Mouse (Mus musculus) brain, embryonic 14.5 days (tissue): Measurements from ENCODE around the gene Rnf24. TPM values are rescaled to one million over a fixed set of nuclear protein-coding genes. Genes with fewer than 3 reads are reported as not detected.
"Not testable (repeated sequence)": the region's sequence is repeated elsewhere in the genome, so short reads cannot be mapped to it uniquely, and the experiment has no call there.

Experiments
- DNase-seq: peaks from one replicate; pipeline ENCODE4 v3.0.0-alpha.2; 2011; ENCODE audit warnings: low read depth
- CTCF ChIP-seq: fragments of 200-500 bp; IDR thresholded peaks from 2 replicates; pipeline ENCODE4 v1.5.1; 2012; ENCODE audit warnings: inconsistent platforms, mild to moderate bottlenecking, moderate library complexity, borderline replicate concordance; ENCODE audit not compliant: insufficient read depth, insufficient read length; ENCODE audit errors: extremely low read depth
- POLR2A ChIP-seq: fragments of 200-500 bp; IDR thresholded peaks from 2 replicates; pipeline ENCODE4 v1.6.1; 2012; ENCODE audit warnings: mild to moderate bottlenecking, inconsistent platforms, borderline replicate concordance; ENCODE audit not compliant: poor library complexity, insufficient read depth, insufficient read length, severe bottlenecking; ENCODE audit errors: extremely low read depth
- polyA plus RNA-seq: library from polyadenylated mRNA; depleted of rRNA; stranded (reverse); fragments of >200 nt; gene quantifications from 2 replicates; pipeline ENCODE4 v1.2.3, GENCODE M21; 2012

Gene Rnf24
- polyA plus RNA-seq, 1 experiment = 41.0 TPM

- no peak for TF ChIP-seq POLR2A
- TF ChIP-seq CTCF = no peak
- no peak for DNase-seq
These were observed 22.1 kb downstream of the Rnf24 start for GRCm38 (mm10) chr2:131330548-131330947.

- DNase-seq = no peak
- TF ChIP-seq CTCF (no peak), POLR2A (no peak)
These were observed 23.7 kb downstream of the Rnf24 start for GRCm38 (mm10) chr2:131328981-131329380.

GRCm38 (mm10) chr2:131326044-131326443 is 26.6 kb downstream of the Rnf24 start:
- DNase-seq = no peak
- no peak for TF ChIP-seq CTCF
- TF ChIP-seq POLR2A = no peak

- no peak for TF ChIP-seq POLR2A
- TF ChIP-seq CTCF = no peak
- no peak for DNase-seq
These were observed 29.0 kb downstream of the Rnf24 start for GRCm38 (mm10) chr2:131323675-131324074.

- DNase-seq = not testable (repeated sequence)
These were observed 31.5 kb downstream of the Rnf24 start for GRCm38 (mm10) chr2:131321192-131321591.

GRCm38 (mm10) chr2:131319401-131319800 is 33.3 kb downstream of the Rnf24 start:
- TF ChIP-seq CTCF (no peak), POLR2A (no peak)
- peak; percentile 23 for DNase-seq

- no peak for DNase-seq
- TF ChIP-seq POLR2A (no peak), CTCF (no peak)
These were observed 36.5 kb downstream of the Rnf24 start for GRCm38 (mm10) chr2:131316167-131316566.

- TF ChIP-seq POLR2A = no peak
- no peak for TF ChIP-seq CTCF
These were observed 43.4 kb downstream of the Rnf24 start for GRCm38 (mm10) chr2:131309296-131309695.

GRCm38 (mm10) chr2:131307822-131308221 is 44.9 kb downstream of the Rnf24 start:
- TF ChIP-seq POLR2A = no peak
- no peak for TF ChIP-seq CTCF
- DNase-seq = no peak

More at GRCm38 (mm10) chr2:131309296-131309695, 43.4 kb downstream of the Rnf24 start:
- DNase-seq = no peak

- no peak for DNase-seq
- TF ChIP-seq POLR2A = no peak
- TF ChIP-seq CTCF = no peak
These were observed 45.3 kb downstream of the Rnf24 start for GRCm38 (mm10) chr2:131307391-131307790.

GRCm38 (mm10) chr2:131305226-131305625 is 47.5 kb downstream of the Rnf24 start:
- peak; percentile 55 for DNase-seq

GRCm38 (mm10) chr2:131304497-131304896 is 48.2 kb downstream of the Rnf24 start:
- TF ChIP-seq CTCF (no peak), POLR2A (no peak)
- DNase-seq = no peak

GRCm38 (mm10) chr2:131301635-131302034 is 51.1 kb downstream of the Rnf24 start:
- DNase-seq = no peak
- TF ChIP-seq POLR2A = no peak
- no peak for TF ChIP-seq CTCF
